Comparison of ENCODE assay signal across 26 mouse cellular contexts in the genomic region with DNA sequence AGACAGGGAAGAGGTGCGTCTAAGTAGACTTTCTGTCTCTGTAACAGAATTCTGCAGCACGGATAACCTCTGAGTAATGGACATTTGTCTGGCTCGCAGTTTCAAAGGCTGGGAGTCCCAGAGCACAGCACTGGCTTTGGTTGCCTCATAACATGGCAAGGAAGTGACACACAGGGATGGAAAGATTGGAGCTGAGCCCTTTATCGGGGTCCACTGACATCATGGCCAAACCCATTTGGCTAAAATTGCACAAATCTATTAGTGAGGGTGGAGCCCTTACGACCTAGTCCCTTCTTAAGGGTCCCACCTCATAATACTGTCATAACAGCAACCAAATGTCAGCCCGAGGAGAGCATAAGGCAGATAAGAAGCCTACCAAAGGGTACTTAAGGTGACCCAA. TPM values are rescaled to one million over a fixed set of nuclear protein-coding genes. Genes with fewer than 3 reads are reported as not detected.
A peak's percentile ranks its signal among the peaks of the same experiment; 100 is the strongest.
DNase-seq lines count a peak whose midpoint lies in the region; ATAC-seq lines count a peak whose summit lies in the region.
"Had no signal": no experiment of that assay in that cellular context is flagged by ENCODE, and none has a peak within 500 bp of the region (broad histone marks: within the 10 kb centered on the region; RNA-seq: fewer than 3 reads in every experiment).

No protein-coding gene starts in this region.

- no peak overlapping the region for H3K4me2 ChIP-seq in heart, embryonic 12.5 days
- H3K4me2 ChIP-seq: liver, embryonic 12.5 days; neural tube, embryonic 13.5 days; stomach, embryonic 15.5 days had no signal

- WGBS in heart, embryonic 12.5 days = 77% methylated on average over 6 of the region's 6 CpGs

- H3K36me3 ChIP-seq in heart, embryonic 12.5 days = no peaks in the 10 kb centered on the region
- H3K36me3 ChIP-seq: embryonic facial prominence, embryonic 10.5 days; liver, embryonic 12.5 days; midbrain, embryonic 10.5 days; neural tube, embryonic 13.5 days; stomach, embryonic 15.5 days had no signal

- no peak overlapping the region for H3K27ac ChIP-seq in heart, embryonic 12.5 days (ENCODE audit: poor library complexity, severe bottlenecking)
- H3K27ac ChIP-seq: embryonic facial prominence, embryonic 10.5 days; hindbrain, postnatal 0 days; liver, embryonic 12.5 days; midbrain, embryonic 10.5 days; neural tube, embryonic 13.5 days; stomach, embryonic 15.5 days had no signal

- no peaks in the 10 kb centered on the region for H3K27me3 ChIP-seq in heart, embryonic 12.5 days (replicated peaks)
- H3K27me3 ChIP-seq: liver, embryonic 12.5 days; neural tube, embryonic 13.5 days; stomach, embryonic 15.5 days had no signal

- no peak overlapping the region for H3K4me3 ChIP-seq in heart, embryonic 12.5 days
- H3K4me3 ChIP-seq: embryonic facial prominence, embryonic 10.5 days; liver, embryonic 12.5 days; midbrain, embryonic 10.5 days; myocyte; neural tube, embryonic 13.5 days; stomach, embryonic 15.5 days had no signal

- no peak overlapping the region for H3K9ac ChIP-seq in heart, embryonic 12.5 days
- H3K9ac ChIP-seq: liver, embryonic 12.5 days; neural tube, embryonic 13.5 days; stomach, embryonic 15.5 days had no signal

- peak; percentile 71 to 73 for DNase-seq in heart, adult 18-20 months
- peak; percentile 22 for DNase-seq in lung, postnatal 36 days
- no peak for DNase-seq in lung, postnatal 10 days
- DNase-seq in heart, adult 8-10 months (ENCODE audit: low spot score) = peak; percentile 60
- DNase-seq in heart, postnatal 4 days = peak; percentile 36
- DNase-seq in thymus, adult 18-20 months = no peak
- DNase-seq in c-Kit-positive CD71-positive TER-119-positive erythroid progenitor cells, embryonic 14.5 days (ENCODE audit: low spot score) = no peak
- DNase-seq: adrenal gland, postnatal 25 days; cerebellum, adult 11 months; cerebellum, postnatal 10 days; layer of hippocampus, adult 9-11 months; left cerebral cortex, postnatal 4 days; lung, adult 2 months; thymus, postnatal 36 days had no signal

- 0 out of 2 replicates have a peak, but pooled peaks cover 6% of the 10 kb centered on the region for H3K4me1 ChIP-seq in heart, embryonic 12.5 days (replicated peaks)
- H3K4me1 ChIP-seq: liver, embryonic 12.5 days had no signal

- ATAC-seq in heart, embryonic 12.5 days (ENCODE audit: insufficient number of reproducible peaks, low FRiP score) = no peak
- ATAC-seq: CD4-positive, CD25-positive, alpha-beta regulatory T cell, adult 4 months; forebrain, embryonic 16.5 days; hindbrain, postnatal 0 days; intestine, embryonic 16.5 days; liver, embryonic 12.5 days; midbrain, embryonic 16.5 days had no signal

- no peaks in the 10 kb centered on the region for H3K9me3 ChIP-seq in heart, embryonic 12.5 days (replicated peaks)
- H3K9me3 ChIP-seq: embryonic facial prominence, embryonic 10.5 days; liver, embryonic 12.5 days; midbrain, embryonic 10.5 days; neural tube, embryonic 13.5 days; stomach, embryonic 15.5 days had no signal

RNA-seq across cellular contexts. Expression of gene Lpar1, which starts 22.1 kb away (rescaled TPM):
- 1 to 10 TPM; 7.0 to 7.5 TPM for total RNA-seq in heart, adult 18-20 months (2021)
- 14.8 and 16.5 TPM in 2 replicates for polyA plus RNA-seq in heart, embryonic 12.5 days (2016; fragmentation: Nextera tagmentation; extraction: Ambion mirVana)
- total RNA-seq in heart, adult 8-10 months (2022) = 1 to 10 TPM; 5.8 to 8.2 (median 7.0) TPM
- total RNA-seq in heart, postnatal 4 days (2021) = 10 to 100 TPM; 17.1 to 18.7 TPM
- polyA plus RNA-seq: CD4-positive, CD25-positive, alpha-beta regulatory T cell, adult 4 months had no signal

Comparison
In these comparisons a context has a peak if more than half of its experiments do, and no peak if none do; other contexts are left out.
1. DNase-seq: peak in heart, adult 18-20 months (2 of 2), lung, postnatal 36 days (single experiment), heart, adult 8-10 months (single experiment) and heart, postnatal 4 days (single experiment); none in lung, postnatal 10 days (single experiment), thymus, adult 18-20 months (0 of 2) and c-Kit-positive CD71-positive TER-119-positive erythroid progenitor cells, embryonic 14.5 days (single experiment).